Mouse (Mus musculus) megakaryocyte, adult 5-6 weeks (primary cell): ENCODE data around the gene Hibadh. TPM values are rescaled to one million over a fixed set of nuclear protein-coding genes. Genes with fewer than 3 reads are reported as not detected.

Experiments
- ATAC-seq: 2 replicates; pipeline ENCODE4 v1.8.0; 2016; ENCODE audit warnings: mild to moderate bottlenecking, inconsistent platforms; ENCODE audit not compliant: poor library complexity, severe bottlenecking
- total RNA-seq, 2 experiments: library from RNA; stranded (forward) in 1 of 2; stranded (reverse) in 1 of 2; fragments of 153-499, 151-499 nt in 1 of 2; fragments of 221-1000, 200-1000 nt in 1 of 2; gene quantifications; 2 replicates each; pipeline versions ENCODE4 v1.2.3 to v1.2.4; 2015 to 2017

The Hibadh gene
- total RNA-seq, 2 experiments from 2014 or later, result 23.8 to 45.0 TPM

DNA sequence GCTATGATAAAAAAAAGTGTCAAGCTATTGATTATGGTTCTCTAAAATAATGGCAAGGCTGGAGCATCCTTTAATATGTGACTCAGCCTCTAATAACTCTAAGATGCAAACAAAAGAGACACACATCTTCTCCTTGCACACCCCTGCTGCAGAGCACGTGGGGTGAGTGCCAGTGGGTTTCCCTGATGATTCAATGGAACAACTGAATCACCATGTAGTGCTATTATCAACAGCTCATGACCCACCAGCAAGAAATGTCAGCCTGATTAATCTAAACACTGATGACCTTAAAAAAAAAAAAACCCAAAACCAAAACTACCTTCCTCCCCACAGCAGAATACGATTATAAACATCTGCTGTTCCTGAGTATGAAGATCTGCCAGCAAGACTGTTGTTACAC, 61.9 kb downstream of the Hibadh start:
- ATAC-seq, result no peak

DNA sequence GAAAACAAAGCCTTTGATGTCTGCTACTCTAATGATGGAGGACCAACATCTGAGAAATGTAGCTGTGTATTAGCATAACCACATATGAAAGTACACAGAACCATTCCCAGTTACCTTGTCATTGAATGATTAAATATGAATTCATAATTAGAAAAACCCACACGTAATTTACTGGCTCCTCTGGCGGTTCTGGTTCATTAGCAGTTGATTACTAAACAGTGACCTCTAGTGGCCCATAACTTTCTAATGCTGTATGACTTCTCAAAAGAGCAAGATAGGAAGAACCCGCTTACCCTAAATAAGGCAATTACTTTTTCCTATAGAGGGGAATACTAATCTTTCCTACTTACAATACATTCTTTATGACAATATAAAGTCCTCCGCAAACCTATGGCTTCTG, 62.9 kb downstream of the Hibadh start:
- no peak for ATAC-seq

DNA sequence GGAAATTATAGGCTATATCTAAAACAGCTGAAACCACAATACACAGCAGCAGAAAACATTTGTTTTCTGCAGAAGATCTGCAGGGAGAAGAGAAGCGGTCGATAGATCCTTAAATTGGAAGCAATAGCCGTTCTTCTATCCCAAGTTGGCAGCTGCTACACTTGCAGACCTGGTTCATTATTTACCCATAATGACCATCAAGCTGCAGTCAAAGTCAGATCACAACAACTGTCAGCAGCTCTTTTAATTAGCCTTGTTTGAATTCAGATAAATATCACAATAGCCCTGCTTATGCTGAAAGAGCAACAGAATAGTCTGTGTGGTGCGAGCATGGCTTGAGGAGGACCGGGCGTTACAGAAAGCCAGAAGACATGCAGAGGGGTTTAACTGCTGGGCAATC, 71.5 kb downstream of the Hibadh start:
- no peak for ATAC-seq

DNA sequence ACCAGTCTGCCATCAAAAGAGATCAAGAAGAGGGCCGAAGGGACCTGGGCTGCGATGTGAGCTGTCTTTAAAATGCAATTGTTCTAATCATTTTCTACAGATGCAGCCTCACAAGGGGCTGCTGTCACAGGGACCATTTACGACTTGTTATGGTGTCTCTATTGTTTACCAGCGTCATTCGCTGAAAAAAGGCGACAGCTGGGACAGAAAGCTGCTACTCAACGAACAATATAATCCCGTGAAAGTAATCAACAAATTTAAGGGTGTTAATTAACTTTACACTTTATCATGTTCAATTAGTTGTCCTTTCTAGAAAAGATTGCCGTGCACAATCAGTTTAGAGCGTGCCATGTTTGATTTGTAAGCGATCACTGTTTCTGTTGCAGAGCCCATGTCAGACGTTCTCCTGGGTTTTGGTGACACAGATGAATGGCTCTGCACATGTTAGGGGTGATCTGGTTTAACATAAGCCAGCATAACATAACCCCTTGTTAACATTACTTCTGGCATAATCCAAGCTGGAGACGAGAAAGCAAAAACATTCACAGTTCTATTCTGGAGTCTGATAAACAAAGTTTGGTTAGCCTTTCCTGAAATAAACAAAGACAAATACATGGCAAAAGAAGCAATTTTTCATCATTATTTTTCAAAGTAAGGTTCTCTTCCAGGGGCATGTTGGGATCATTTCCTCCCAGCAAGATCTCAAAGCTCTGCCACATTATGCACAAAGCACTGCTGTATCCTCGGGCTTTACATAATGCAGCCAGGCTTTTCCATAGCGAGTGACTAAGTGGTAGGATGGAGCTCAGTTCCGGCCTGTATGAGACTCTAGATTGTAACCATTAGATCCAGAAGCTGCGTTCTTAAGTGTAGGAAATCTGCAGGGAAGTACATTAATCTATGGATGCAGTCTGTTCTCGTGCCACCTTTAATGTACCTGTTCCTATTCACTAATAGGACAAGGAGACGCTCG, 72.6 kb downstream of the Hibadh start:
- no peak for ATAC-seq

DNA sequence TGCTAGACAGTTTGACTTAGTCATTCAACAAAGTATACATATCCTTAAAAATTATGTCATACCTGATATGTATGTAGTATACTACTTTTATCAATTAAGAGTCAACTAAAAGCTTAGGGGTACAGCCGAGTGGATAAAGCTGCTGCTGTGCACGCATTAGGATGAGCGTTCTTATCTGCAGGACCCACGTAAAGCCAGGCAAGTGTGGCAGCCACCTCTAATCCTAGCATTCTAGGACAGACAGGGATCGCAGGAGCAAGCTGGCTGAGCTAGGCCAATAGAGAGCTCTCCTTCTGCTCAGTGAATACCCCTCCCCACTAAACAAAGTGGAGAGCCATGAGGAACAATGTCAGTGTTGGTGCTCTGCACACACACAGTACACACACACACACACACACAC, 75.0 kb downstream of the Hibadh start:
- no peak for ATAC-seq

DNA sequence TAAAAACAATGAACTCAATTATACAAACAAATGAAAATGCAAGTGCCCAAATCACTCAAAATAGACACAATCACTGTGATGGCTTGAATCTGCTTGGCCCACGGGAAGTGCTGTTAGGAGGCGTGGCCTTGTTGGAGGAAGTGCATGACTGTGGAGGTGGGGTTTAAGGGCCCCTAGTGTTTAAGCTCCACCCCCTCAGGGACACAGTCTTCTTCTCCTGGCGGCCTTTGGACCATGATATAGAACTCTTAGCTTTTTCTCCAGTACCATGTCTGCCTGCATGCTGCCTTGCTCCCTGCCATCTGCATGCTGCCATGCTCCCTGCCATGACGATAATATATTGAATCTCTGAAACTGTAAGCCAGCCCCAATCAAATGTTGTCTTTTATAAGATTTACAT, 77.2 kb downstream of the Hibadh start:
- no peak for ATAC-seq

DNA sequence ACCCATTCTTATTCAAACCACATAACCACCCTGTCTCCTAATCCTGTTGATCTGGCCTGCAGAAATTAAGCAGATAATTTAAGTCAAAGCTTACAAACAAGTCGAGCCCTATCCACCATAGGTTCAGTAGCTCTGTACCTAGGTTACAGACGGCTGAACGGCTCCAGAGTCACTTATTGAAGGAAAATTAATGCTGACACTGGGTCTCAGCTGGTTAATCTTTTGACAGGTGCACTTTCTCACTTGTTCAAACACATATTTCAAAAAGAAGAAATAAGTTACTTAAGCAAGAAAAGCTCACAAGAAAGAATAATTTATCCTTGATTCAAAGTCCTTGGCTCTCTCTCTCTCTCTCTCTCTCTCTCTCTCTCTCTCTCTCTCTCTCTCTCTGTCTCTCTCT, 81.1 kb downstream of the Hibadh start:
- ATAC-seq, result no peak

DNA sequence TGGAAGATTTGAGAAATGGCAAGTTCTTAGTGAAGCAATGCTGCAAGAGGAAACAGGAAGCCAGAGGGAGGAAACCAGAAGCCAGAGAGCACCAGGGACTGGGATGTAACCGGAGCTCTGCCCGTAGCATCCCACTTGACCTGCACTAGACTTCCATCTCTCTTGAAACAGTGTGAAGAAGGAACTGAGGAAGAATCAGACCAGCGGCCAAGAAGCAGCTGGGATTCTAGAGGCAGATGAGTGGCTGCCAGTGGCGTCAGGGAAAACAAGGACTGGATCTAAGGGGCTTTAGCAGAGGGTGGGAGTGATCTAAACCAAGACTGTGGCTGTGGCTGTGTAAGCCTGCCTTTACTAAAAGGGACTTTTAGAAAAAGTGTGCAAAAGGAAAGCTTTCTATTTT, 95.8 kb downstream of the Hibadh start:
- no peak for ATAC-seq

DNA sequence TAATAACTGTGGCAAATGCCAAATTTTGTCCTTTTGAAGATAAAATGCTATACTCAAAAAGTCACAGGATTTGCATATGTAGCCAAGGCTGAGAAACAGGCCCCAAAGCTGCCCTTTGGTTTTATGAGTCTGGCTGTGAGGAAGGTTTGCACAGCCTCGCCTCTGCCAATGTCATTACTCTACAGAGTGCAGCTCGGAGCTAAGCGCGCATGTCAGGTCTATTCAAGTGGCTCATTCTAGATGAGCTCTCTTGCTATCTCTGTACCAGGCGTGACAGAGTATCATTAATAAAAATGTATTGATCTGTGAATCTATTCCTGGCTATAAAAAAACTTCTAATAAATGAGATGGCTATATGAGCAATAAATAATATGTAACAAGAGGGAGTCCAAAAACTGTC, 97.7 kb downstream of the Hibadh start:
- ATAC-seq, result no peak

DNA sequence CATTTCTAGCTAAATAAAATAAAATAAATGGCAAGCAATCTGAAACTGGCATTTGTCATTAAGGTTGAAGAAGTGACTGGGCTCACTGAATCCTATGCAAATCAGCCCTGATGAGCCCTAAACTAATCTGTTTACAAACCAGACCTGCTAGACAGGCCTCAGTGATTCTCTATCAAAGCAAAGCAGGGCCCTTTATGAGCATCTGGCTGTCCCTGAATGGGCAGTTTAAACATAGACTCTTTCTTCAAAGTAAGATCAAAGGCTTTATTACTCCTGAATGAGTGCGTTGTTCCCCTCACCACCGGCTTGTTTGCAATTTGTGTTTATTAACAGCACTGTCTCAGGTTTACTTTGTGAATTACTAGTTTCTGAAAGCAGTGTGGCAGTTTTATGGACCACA, 100.3 kb downstream of the Hibadh start:
- no peak for ATAC-seq

DNA sequence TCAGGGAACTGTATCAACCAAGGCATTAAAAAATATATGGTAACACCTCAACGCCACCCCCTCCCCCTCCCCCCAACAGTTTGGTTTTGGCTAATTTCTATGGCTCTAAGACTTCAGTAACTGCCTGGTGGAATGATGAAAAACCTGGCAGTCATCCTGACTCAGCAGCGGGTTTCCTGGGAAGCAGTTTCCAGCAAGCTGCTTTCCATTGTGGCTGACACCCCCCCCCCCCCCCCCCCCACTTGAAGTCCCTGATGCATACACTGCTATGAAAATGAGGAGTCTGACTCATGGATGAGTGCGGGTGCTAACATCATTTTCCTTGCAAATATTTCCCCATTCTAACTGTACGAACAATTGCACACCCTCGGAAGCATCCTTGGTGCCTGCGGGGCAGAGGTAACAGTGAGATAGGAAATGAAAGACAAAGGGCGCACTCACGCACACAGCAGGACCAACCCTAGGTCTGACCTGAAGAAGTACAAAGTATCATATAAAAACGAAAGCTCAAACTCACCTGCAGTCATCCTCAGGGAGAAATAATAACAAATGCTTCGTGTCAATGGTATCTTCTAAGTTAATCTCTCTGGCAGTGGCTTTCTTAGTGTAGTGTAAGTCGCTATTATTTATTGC, 105.0 kb downstream of the Hibadh start:
- ATAC-seq, result no peak

DNA sequence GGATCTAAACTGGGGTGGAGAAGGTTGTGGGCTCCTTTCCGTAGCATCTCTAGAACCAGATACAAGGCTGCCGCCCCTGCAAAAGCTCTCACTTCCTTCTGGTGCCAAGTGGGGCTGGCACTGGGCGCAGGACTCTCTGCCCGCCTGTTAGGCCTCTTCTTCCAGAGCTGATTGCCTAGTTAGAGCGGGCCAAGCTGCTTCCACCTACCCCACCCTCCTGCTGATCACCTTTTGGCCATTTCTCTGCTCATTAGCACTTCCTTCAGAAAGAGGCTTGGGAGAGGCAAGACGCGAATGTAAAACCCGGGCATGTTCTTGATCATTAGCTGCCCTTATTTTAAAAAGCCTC, 108.1 kb downstream of the Hibadh start:
- no peak for ATAC-seq

DNA sequence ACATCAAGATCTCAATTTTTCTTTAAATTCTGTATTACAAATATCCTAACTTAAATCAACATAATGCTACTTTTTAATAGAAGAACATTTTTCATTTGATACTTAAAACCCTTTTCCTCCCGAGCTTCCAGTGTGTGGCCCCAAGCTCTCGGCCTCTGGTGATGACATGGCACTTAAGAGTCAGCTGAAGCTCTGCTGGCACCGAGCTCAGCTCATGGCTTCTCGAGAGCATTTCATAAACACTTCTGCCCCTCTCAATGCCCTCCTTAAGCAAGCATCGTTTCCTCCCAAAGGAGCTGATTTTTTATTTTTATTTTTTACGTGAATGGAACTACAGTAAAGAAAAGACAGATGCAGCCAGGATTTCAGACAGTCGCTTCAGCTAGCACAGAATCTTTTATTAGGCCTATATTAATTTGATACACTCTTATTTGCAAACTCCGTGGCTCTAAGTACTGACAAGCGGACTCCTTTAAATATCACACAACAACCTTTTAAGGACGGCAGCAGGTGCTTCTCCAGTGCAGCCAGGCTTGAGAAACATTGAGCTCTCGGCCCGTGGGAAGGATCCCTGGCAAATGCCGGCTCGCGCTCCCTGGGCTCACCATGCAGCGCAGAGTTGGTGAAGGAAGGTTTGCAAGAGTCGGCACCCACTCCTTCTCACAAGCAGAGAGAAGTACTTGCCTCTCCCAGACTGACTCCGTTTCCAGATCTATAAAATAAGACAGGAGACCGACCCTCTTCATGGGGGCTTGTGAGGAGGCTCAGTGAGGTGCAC, 108.6 kb downstream of the Hibadh start:
- no peak for ATAC-seq

DNA sequence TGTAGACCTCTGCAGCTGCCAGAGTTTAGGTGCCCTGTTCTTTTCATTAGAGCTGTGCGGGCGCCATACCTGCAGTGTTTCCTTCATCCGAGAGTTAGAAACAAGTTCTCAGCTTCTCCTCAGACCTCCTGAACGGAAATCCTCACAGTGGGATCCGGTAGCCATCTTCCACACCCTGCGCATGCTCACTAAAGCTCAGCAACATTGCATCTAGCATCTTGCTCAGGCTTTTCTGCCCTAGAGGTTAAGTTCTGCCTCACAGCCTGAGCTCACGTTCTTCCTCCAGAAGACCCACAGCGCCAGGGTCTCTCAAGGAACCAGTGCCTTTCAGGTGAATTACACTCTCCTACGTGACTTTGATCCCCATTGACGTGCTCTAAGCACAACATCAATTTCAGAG, 109.3 kb downstream of the Hibadh start:
- no peak for ATAC-seq

DNA sequence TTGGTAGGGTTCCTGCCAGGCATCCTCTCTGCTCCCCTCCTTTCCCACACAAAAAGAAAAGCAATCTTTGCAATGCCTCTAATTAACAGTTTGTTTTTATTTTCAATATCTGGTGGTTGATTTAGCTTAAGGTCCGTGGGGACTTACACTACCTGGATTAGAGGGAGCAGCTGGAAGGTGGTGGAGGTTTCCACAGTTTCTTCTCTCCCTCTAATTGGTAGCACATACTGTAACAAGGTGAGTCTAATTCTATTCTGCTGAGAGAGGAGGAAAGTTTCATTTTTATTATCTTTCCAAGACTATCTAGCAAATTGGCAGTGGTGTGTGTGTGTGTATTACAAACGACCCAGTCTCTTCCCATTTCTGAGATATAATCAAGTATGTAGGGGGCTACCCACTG, 116.0 kb downstream of the Hibadh start:
- no peak for ATAC-seq

DNA sequence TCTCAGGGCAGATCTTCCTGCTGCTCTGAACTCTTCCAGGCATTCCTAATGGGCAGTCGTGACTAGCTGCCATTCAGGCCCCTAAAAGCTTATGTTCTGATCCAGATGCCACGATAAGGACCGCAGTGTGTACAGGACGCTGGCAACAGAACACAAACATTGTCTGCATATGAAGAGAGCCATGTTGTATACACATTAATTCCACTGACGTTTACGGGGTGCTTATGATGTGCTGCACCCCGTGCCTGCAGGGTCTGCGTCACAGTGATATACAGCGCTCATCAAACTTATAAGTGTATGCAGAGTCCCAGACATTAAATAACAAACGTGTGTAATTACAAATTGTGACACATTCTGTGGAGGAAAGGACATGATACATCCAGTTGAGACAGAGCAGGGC, 121.5 kb downstream of the Hibadh start:
- no peak for ATAC-seq

DNA sequence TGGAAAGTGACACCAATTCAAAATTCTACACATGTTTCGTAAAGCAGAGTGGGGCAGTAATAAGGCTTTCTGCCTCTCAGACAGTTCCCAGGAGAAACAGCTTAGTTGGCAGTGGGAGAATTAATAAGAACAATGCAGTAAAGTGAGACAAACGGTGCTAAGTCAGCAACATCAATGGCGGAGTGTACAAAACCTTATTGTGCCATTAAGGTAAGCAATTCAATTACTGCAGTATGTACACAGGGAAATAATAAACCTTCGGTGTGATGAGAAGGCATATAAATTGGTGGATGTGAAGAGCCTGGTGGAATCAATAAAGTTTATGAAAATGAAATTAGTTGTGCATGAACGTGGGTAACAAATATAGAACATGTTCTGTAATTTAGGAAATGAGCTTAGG, 122.9 kb downstream of the Hibadh start:
- ATAC-seq, result no peak

DNA sequence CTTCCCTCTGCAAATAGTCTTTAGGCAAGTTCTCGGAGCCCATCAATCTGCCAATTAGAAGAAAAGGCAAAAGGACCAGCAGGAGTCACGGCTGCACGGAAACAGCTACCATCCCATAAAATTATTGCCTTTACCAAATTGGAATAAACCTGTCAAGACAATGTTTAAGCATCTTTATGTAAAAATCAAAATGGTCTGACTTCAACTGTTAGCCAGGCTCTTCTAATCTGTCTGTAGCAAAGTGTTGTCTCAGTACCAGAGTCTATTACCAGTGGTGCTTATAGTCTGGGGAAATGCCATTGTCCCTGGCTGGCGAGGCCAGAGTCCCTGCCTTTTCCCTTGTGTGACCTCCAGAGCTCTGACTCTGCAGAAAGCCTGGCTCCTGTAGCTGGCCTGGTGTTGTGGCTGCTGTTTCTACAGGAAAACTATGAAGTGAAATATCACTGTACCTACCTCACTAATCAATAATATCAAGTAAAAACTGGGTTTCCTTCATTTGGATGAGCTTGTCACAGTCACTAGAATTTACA, 126.2 kb downstream of the Hibadh start:
- no peak for ATAC-seq

DNA sequence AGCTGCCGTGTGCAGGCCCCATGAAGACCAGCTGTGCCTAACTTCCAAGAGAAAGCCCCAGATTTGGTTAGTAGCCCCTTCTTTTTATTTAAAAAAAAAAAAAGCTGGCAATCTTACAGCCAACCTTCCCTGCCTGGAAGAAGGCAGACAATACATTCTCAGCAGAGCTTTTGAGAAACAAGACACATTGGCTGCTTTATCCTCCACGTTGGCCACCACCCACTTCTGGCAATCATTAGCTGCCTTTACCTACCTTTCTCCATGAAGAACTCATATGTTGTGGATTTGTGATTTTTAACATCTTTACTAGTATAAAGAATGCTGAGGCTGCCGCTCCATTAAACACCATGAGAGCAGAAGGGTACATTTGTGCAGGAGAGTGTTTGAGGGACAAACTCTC, 131.4 kb downstream of the Hibadh start:
- ATAC-seq, result no peak

DNA sequence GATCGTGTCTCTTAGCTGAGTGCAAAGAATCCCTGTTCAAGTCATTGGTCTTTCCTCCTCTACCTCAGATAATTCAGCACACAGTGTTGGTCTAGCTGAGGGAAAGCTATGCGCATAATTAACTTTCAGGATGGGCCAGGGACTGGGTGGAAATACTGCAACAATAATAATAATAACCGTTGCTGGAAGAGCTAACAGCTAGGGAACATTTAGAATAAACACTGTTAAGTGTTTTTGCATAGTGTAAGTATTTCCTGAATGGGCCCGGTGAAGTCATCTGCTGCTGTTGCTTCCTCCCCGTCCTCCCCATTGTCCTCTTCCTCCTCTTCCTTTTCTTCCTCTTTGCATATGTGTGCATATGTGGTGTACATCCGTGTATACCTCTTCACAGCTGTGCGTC, 132.2 kb downstream of the Hibadh start:
- ATAC-seq, result no peak

DNA sequence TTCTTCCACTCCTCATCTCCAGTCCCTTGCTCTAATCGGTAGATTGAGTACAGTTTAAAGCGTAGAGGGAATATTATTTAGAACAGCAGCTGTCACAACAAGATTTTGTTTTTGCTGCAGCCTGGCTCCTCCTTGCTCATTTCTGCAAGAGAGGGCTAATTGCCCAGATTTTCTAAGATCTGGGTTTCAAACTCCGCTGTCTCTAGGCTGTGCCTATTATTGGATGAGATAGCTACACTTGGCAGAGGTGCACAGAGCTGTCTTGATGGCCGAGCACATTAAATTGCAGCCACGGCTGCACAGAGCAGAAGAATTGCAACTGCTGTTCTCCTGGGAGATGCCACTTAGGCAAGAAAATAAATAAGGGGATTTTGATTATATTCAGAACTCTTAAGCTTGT, 133.0 kb downstream of the Hibadh start:
- no peak for ATAC-seq
